Mouse (Mus musculus) embryonic facial prominence, embryonic 12.5 days (tissue): ENCODE measurements around the gene Tdrd3. TPM values are rescaled to one million over a fixed set of nuclear protein-coding genes. Genes with fewer than 3 reads are reported as not detected.

Experiments
- ATAC-seq: fragments of 200-750 bp; cut with Nextera tagmentation; 2 replicates; pipeline ENCODE4 v1.8.0; 2017; ENCODE audit not compliant: insufficient number of reproducible peaks, insufficient read depth, low FRiP score, low TSS enrichment
- H3K27ac ChIP-seq: fragments of 300-500 bp; sonication (generic); 2 replicates; pipeline ENCODE4 v1.5.1; 2016; ENCODE audit warnings: mild to moderate bottlenecking
- H3K27me3 ChIP-seq: fragments of 300-500 bp; sonication (generic); 2 replicates; pipeline ENCODE4 v1.6.1; 2016; ENCODE audit warnings: mild to moderate bottlenecking, moderate library complexity
- H3K36me3 ChIP-seq: fragments of 300-500 bp; sonication (generic); 2 replicates; pipeline ENCODE4 v1.6.1; 2016; ENCODE audit warnings: mild to moderate bottlenecking
- H3K4me1 ChIP-seq: fragments of 300-500 bp; sonication (generic); 2 replicates; pipeline ENCODE4 v1.6.1; 2016
- H3K4me2 ChIP-seq: fragments of 300-500 bp; sonication (generic); replicated peaks from 2 replicates; pipeline ENCODE4 v1.6.1; 2016; ENCODE audit warnings: mild to moderate bottlenecking, moderate library complexity
- H3K4me3 ChIP-seq: fragments of 300-500 bp; sonication (generic); 2 replicates; pipeline ENCODE4 v1.5.1; 2016; ENCODE audit warnings: mild to moderate bottlenecking
- H3K9ac ChIP-seq: fragments of 300-500 bp; sonication (generic); 2 replicates; pipeline ENCODE4 v1.6.1; 2016; ENCODE audit warnings: mild to moderate bottlenecking, moderate library complexity
- H3K9me3 ChIP-seq: fragments of 300-500 bp; sonication (generic); 2 replicates; pipeline ENCODE4 v1.6.1; 2016; ENCODE audit warnings: mild to moderate bottlenecking, moderate library complexity
- WGBS: fragments of 180-500 bp; shearing (Covaris S2); methylation state at CpG from one replicate; pipeline ENCODE4 v1.1.7; 2016; 5-methylcytosine and 5-hydroxymethylcytosine counted together
- polyA plus RNA-seq: library from polyadenylated mRNA; unstranded; fragments of >200 nt; fragmentation: Nextera tagmentation; extraction: Ambion mirVana; gene quantifications from 2 replicates; pipeline ENCODE4 v1.2.1, GENCODE M21; 2016

The Tdrd3 gene
- polyA plus RNA-seq, 1 experiment from 2014 or later = 46.1 TPM

DNA sequence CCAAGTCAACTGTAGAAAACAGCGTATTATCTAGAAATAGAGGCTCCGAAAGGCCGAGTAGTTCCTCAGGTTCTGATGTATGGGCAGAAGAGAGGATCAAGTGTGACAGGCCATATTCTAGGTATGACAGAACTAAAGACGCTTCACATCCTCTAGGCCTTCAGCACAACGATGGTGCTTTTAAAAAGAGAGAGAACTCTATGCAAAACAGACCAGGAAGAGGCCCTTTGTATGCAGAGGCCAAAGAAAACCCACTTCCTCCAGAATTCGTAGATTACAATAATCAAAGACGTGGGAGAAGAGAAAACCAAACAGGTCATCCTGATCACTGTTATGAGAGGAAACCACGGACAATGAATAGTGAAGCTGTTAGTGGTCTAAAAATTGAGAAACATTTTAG, 89.5 kb downstream of the Tdrd3 start:
- peaks cover 12% of the 10 kb centered on the region for H3K36me3 ChIP-seq
- H3K9me3 ChIP-seq = no peaks in the 10 kb centered on the region
- H3K4me2 ChIP-seq = no peak overlapping the region
- H3K27me3 ChIP-seq = no peaks in the 10 kb centered on the region
- no peak overlapping the region for H3K27ac ChIP-seq
- ATAC-seq = no peak
- WGBS = 89% methylated on average over 8 of the region's 8 CpGs
- H3K4me3 ChIP-seq = no peak overlapping the region
- H3K9ac ChIP-seq = no peak overlapping the region
- no peaks in the 10 kb centered on the region for H3K4me1 ChIP-seq

DNA sequence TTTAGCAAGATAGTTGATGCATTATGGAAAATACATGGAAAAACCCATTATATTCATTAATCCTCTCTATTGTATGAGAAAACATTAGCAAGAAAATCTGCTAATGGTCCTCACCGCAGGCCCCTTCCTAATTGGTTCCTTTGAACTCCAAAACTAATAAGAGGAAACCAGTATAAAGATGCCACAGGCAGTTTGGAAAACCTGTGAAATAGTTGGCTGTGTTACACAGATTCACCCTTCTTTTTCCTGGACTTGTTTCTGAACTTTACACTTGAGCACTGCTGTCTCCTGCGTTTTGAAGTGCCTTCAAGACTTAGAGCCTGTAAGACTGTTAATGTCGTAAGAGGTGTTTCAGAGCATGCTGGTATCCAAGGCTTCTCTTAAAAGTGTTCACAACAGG, 98.8 kb downstream of the Tdrd3 start:
- 78% methylated on average over 3 of the region's 3 CpGs for WGBS
- ATAC-seq = no peak
- H3K9ac ChIP-seq = no peak overlapping the region
- H3K4me1 ChIP-seq = no peaks in the 10 kb centered on the region
- H3K9me3 ChIP-seq = no peaks in the 10 kb centered on the region
- no peak overlapping the region for H3K27ac ChIP-seq
- no peak overlapping the region for H3K4me3 ChIP-seq
- no peak overlapping the region for H3K4me2 ChIP-seq
- H3K27me3 ChIP-seq = no peaks in the 10 kb centered on the region
- 0 out of 2 replicates have a peak, but pooled peaks cover 3% of the 10 kb centered on the region for H3K36me3 ChIP-seq

DNA sequence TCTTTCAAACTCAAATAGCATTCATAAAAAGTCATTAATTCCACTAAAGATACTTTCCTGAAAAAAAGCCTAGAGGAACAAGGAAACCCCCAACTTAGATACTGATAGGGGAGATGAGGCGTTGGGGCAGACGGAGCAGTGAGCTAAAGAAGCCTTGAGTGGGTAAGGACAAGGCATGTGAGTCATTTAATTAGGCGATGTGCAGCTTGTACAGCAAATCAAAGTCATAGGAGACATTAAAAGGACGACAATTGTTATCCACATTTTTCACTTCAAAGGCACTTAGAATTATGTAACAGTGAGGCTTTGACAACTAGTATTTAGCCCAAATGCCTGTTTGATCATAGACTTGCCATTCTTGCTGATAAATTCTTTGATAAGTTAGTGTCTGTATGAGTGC, 100.9 kb downstream of the Tdrd3 start:
- no peak for ATAC-seq
- Histone ChIP-seq H3K36me3 (0 out of 2 replicates have a peak, but pooled peaks cover 3% of the 10 kb centered on the region), H3K27me3 (no peaks in the 10 kb centered on the region), H3K9ac (no peak overlapping the region), H3K27ac (no peak overlapping the region), H3K4me1 (no peaks in the 10 kb centered on the region), H3K4me2 (no peak overlapping the region), H3K4me3 (no peak overlapping the region), H3K9me3 (no peaks in the 10 kb centered on the region)
- WGBS = 87% methylated on average over 4 of the region's 4 CpGs

DNA sequence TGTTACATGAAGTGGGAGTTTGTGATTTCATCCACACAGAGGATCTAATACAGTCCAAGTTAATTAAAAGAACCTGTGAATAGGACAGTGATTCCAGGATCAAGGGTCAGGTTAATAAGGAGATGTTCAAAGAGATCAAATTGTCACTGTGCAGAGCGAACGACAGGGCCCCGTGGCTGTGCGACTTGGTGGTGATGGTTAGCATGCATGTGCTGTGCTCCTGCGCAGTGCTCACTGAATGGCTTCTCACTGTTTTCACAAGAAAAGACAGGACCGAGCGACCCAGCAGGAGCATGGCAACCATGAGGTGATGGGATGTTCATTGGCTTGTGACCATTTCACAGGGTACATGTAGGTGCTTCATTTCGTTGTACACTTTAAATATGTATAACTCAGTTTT, 115.4 kb downstream of the Tdrd3 start:
- Histone ChIP-seq H3K4me2 (no peak overlapping the region), H3K27me3 (no peaks in the 10 kb centered on the region), H3K27ac (no peak overlapping the region), H3K4me3 (no peak overlapping the region), H3K36me3 (0 out of 2 replicates have a peak, but pooled peaks cover 3% of the 10 kb centered on the region), H3K9me3 (no peaks in the 10 kb centered on the region), H3K9ac (no peak overlapping the region), H3K4me1 (no peaks in the 10 kb centered on the region)
- ATAC-seq = no peak
- WGBS = 86% methylated on average over 8 of the region's 8 CpGs

DNA sequence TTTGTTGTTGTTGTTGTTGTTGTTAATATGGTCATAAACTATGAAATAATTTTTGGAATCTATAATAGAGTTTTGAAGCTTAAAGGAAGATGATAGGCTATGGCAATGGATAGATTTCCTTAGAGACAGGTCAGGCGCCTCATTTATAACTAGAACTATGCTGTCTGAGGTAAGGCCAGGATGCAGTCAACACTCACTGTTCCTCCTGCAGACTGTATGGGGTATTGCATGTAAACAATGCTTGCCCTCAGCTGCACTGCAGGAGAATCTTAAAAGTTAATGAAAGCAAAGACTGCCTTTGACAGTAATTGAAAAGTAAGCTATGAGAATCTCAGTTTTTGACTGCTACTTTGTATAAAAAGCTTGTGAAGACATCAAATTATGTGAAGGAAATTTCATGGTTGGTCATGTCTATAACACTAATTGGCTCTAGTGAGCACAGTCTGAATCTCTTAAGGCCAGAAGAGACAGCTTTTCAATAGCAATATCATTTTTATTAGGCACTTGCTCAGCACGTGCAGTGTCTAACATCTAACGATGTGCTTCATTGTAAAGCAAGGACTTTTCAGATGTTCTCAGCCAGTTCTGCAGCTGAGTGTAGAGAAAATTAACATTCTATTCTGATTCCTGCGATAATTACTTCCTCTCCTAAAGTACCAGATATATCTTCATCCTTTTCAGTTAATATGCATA, 120.8 kb downstream of the Tdrd3 start:
- ATAC-seq = no peak
- Histone ChIP-seq H3K27me3 (no peaks in the 10 kb centered on the region), H3K36me3 (peaks cover 7% of the 10 kb centered on the region; the same call in 1 of the 2 replicates), H3K4me3 (no peak overlapping the region), H3K4me1 (no peaks in the 10 kb centered on the region), H3K27ac (no peak overlapping the region), H3K9ac (no peak overlapping the region), H3K9me3 (no peaks in the 10 kb centered on the region), H3K4me2 (no peak overlapping the region)
- 87% methylated on average over 4 of the region's 4 CpGs for WGBS

DNA sequence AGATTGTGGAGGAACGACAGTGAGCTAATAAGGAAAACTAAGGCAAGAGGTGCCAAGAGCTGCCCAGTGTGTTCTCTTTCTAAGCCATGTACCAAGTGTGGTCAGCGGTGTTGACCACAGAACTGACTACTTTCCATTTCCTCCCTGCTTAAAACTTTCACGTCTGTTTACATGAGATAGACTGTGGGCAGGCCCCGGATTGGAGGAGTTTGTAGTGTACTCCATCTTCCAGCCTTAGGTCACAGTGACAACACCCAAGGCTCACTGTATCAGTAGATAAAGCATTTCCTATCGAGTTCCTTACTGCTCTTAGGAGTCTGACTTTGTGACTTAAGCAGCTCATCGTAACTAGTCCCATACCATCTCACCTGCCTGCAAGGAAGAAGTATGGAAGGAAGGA, 133.5 kb downstream of the Tdrd3 start:
- H3K27me3 ChIP-seq = no peaks in the 10 kb centered on the region
- no peaks in the 10 kb centered on the region for H3K9me3 ChIP-seq
- WGBS = 93% methylated on average over 6 of the region's 6 CpGs
- no peak for ATAC-seq
- H3K4me3 ChIP-seq = no peak overlapping the region
- no peak overlapping the region for H3K27ac ChIP-seq
- peaks cover 5% of the 10 kb centered on the region; the same call in 1 of the 2 replicates for H3K4me1 ChIP-seq
- H3K4me2 ChIP-seq = no peak overlapping the region
- peaks cover 7% of the 10 kb centered on the region for H3K36me3 ChIP-seq
- no peak overlapping the region for H3K9ac ChIP-seq

DNA sequence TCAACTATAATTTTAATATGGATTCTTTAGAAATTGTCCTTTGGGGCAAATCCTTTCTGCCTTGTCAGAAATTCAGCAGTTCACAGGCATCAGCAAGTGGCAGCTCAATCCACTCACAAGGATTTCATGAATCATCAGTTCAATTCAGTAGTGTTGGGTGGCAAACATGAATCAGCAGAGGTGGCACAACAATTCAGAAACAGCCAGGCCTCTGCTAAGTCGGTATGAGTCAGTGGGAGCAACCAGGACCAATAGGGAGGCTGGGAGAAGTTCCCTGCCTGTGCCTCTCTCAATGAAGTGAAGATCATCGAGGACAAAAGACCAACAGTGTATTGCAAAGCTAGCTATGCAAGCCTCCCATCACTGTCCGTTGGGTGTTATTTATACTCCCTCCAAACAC, 135.8 kb downstream of the Tdrd3 start:
- no peak overlapping the region for H3K4me2 ChIP-seq
- 0 out of 2 replicates have a peak, but pooled peaks cover under 1% of the 10 kb centered on the region for H3K36me3 ChIP-seq
- H3K4me1 ChIP-seq = peaks cover 5% of the 10 kb centered on the region; the same call in 1 of the 2 replicates
- WGBS = 76% methylated on average over 3 of the region's 3 CpGs
- H3K27me3 ChIP-seq = no peaks in the 10 kb centered on the region
- H3K9ac ChIP-seq = no peak overlapping the region
- H3K9me3 ChIP-seq = no peaks in the 10 kb centered on the region
- no peak overlapping the region for H3K4me3 ChIP-seq
- no peak overlapping the region for H3K27ac ChIP-seq
- no peak for ATAC-seq

DNA sequence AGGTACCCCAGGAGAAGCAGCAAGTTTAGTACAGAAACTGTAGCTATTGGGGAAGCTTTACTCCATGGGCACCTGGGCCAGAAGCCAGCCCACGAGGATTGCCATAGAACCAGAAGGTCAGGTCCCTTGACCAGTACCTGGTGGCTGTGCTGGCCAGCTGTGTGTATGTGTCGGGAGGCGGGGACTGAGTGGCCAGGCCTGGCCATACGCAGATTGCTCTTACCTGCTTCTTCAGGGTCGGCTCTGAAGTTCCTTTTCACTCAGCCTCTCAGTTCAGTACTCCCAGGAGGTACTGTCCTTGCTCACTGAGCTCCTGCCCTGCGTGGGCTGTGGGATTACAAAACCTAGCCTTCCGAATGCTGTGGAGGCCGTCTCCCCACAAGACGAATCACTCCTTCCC, 147.4 kb downstream of the Tdrd3 start:
- H3K4me3 ChIP-seq = no peak overlapping the region
- ATAC-seq = no peak
- H3K9ac ChIP-seq = no peak overlapping the region
- H3K4me2 ChIP-seq = no peak overlapping the region
- no peaks in the 10 kb centered on the region for H3K9me3 ChIP-seq
- peaks cover 11% of the 10 kb centered on the region for H3K4me1 ChIP-seq
- 76% methylated on average over 9 of the region's 9 CpGs for WGBS
- no peak overlapping the region for H3K27ac ChIP-seq
- no peaks in the 10 kb centered on the region for H3K36me3 ChIP-seq
- H3K27me3 ChIP-seq = no peaks in the 10 kb centered on the region

DNA sequence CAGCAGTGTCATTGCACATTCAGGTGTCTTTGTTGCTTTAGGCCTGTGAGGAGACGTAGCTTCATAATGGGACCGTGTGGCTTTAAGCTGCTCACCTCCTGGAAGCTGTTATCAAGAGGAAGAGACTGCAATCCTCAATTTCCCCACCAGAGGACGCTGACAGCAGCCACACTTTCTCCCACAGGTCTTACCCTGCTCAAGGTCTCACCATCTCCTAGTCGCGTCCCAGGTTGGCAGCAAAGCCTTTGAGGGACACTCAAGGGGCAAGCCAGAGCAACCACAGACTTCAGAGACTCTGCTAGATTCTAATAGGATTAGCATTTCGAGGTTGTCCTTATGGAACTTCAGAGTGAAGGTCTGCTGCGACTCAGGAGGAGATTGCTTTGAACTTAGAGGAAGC, 149.8 kb downstream of the Tdrd3 start:
- Histone ChIP-seq H3K4me1 (peaks cover 11% of the 10 kb centered on the region), H3K4me2 (no peak overlapping the region), H3K36me3 (no peaks in the 10 kb centered on the region), H3K27ac (no peak overlapping the region), H3K9ac (no peak overlapping the region), H3K4me3 (no peak overlapping the region), H3K27me3 (no peaks in the 10 kb centered on the region), H3K9me3 (no peaks in the 10 kb centered on the region)
- no peak for ATAC-seq
- WGBS = 34% methylated on average over 7 of the region's 7 CpGs

DNA sequence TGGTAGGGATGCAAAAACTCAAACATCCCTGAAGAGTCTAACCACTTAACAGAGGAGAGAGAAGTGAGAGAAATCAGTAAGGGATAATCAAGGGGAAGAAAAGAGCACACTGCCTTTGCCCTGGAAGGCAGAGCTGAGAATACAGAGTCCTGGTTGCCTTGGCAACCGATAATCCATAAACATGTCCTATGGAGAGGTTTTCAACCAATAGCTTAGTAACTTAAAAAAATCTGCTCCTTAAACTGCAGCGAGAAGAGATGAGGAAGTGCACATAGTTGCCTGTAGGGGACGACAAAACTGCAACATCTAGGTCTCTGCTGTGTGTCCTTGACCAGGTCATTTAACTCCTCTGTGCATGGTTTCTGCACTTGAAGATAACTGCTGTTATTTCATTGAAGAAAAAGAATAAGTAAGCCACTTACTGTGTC, 150.6 kb downstream of the Tdrd3 start:
- WGBS = 38% methylated on average over 3 of the region's 3 CpGs
- Histone ChIP-seq H3K9me3 (no peaks in the 10 kb centered on the region), H3K4me1 (peaks cover 11% of the 10 kb centered on the region), H3K4me2 (no peak overlapping the region), H3K4me3 (no peak overlapping the region), H3K9ac (no peak overlapping the region), H3K27me3 (no peaks in the 10 kb centered on the region), H3K36me3 (no peaks in the 10 kb centered on the region), H3K27ac (no peak overlapping the region)
- no peak for ATAC-seq

DNA sequence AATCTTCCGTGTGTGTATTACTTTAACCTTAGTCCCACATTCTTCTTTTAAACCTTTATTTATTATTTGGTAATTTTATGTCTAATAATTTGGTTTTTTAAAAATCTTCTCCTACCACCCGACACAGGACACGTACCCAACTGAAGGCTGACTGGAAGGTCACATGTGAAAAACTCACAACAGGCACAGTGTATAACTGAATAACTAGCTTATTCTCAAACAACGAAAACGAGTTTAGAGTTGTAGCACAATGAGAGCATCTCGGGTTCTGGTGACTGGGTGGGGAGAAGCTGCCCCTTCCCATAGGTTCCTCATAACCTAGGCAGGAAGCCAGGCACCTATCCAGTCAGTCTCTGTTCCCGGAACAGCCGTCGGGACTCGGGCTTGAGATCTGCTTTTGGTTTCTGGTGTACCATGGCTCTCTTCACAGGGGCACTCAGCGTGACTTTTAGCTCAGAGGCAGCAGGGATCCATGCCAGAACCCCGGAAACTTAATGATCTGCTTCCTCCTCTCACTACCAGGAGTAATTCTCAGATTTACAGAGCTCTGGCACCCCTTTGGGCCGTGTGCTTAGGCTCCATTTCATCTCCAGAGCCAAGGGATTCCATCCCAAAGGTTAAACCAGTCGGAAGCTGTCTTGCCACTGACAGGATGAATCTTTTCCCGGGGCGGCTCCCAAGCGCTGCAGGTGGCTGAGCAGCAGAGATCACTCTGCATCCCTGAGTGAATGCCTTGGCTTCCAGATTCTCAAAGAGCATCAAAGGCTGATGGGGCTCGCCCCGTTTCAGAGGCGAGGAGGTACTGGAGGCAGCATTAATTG, 151.4 kb downstream of the Tdrd3 start:
- peak; percentile 18; the same call in 1 of the 2 replicates for ATAC-seq
- no peak overlapping the region for H3K9ac ChIP-seq
- WGBS = 20% methylated on average over 20 of the region's 20 CpGs

DNA sequence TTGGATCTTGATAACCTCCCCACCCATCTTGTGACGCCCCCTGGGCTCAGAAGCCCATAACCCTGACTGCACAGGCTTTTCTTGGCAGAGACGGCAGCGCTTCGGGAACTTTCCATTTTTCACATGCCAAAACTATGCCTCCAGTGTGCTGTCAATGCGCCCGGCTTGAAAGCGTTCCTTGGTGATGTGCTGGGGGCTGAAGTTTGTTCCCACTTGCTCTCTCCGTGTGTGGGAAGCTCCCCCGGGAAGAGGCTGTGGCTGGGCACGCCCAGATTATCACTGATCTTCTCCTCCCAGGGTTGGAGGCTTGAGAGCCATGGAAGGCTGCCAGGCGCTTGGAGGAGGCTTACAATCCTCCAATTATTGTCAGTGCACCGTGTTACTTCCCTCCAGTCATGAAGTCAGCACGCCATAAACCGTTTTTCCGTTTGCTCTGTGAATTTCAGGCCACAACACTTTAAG, 152.0 kb downstream of the Tdrd3 start:
- no peak overlapping the region for H3K9ac ChIP-seq
- 18% methylated on average over 15 of the region's 15 CpGs for WGBS
- H3K36me3 ChIP-seq = no peaks in the 10 kb centered on the region
- H3K4me3 ChIP-seq = peak overlapping the region; percentile 24
- H3K4me2 ChIP-seq = peak overlapping the region; percentile 60
- H3K27me3 ChIP-seq = no peaks in the 10 kb centered on the region
- peaks cover 11% of the 10 kb centered on the region for H3K4me1 ChIP-seq
- no peaks in the 10 kb centered on the region for H3K9me3 ChIP-seq
- ATAC-seq = no peak
- H3K27ac ChIP-seq = 0 out of 2 replicates have a peak overlapping the region, but pooled peaks have one; percentile 17

More for the DNA sequence above, 151.4 kb downstream of the Tdrd3 start:
- peak overlapping the region; percentile 24 for H3K4me3 ChIP-seq
- H3K4me1 ChIP-seq = peaks cover 11% of the 10 kb centered on the region
- H3K9me3 ChIP-seq = no peaks in the 10 kb centered on the region
- H3K4me2 ChIP-seq = peak overlapping the region; percentile 60
- H3K27ac ChIP-seq = 0 out of 2 replicates have a peak overlapping the region, but pooled peaks have one; percentile 17
- no peaks in the 10 kb centered on the region for H3K36me3 ChIP-seq
- H3K27me3 ChIP-seq = no peaks in the 10 kb centered on the region
